Mouse (Mus musculus) gastrocnemius, postnatal 36 days (tissue): ENCODE measurements around the gene Dnah8. TPM values are rescaled to one million over a fixed set of nuclear protein-coding genes. Genes with fewer than 3 reads are reported as not detected.

Source experiments
- DNase-seq, 2 experiments: peaks; one replicate each; pipeline ENCODE4 v3.0.0; 2022
- intact Hi-C: fragments of 180-260 bp; cut with DNase I; formaldehyde crosslinking; loops from one replicate; pipeline ENCODE4 v1.15.1; 2025
- total RNA-seq, 2 experiments: library from RNA; stranded (reverse); gene quantifications; 2 replicates each; pipeline ENCODE4 v1.2.3; 2021

Gene Dnah8
- total RNA-seq, 2 experiments from 2014 or later: 0.22 to 0.74 TPM

GRCm38 (mm10) chr17:30859989-30860585 lies 235.9 kb downstream of the Dnah8 start:
- no peak for DNase-seq
- intact Hi-C loops: loop anchor here (2.0 kb wide), 1 partner anchor 29 kb away; no protein-coding TSS in a partner anchor

DNA sequence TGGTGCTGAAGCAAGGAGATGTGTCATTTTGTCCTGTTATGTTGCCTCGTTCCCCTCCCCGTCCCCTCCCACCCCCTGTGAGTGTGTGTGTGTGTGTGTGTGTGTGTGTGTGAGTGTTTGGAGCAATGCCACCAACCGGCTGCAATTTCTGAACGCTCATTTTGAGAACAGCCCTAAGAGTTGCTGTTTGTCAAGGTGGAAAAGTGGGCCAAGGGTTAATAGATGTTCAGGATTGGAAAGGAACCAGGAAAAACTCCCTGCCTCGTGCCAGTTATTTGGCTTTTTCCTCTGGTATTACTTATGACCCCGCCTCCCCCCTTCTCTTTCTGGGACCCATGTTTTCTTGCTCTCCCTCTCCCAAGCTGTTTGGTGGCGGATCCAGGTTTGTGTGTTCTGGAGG lies 236.5 kb downstream of the Dnah8 start:
- intact Hi-C loops: no loop called here
- DNase-seq: no peak

GRCm38 (mm10) chr17:30866281-30866680 lies 242.1 kb downstream of the Dnah8 start:
- intact Hi-C loops: no loop called here
- DNase-seq: no peak

- intact Hi-C loops: no loop called here
- no peak for DNase-seq
Measured at GRCm38 (mm10) chr17:30866966-30867365, 242.8 kb downstream of the Dnah8 start.

GRCm38 (mm10) chr17:30871040-30871439 lies 246.9 kb downstream of the Dnah8 start:
- intact Hi-C loops: no loop called here
- no peak for DNase-seq

GRCm38 (mm10) chr17:30874276-30874675 lies 250.1 kb downstream of the Dnah8 start:
- DNase-seq: no peak
- intact Hi-C loops: no loop called here

GRCm38 (mm10) chr17:30877456-30877855 lies 253.3 kb downstream of the Dnah8 start:
- no peak for DNase-seq
- intact Hi-C loops: no loop called here

DNA sequence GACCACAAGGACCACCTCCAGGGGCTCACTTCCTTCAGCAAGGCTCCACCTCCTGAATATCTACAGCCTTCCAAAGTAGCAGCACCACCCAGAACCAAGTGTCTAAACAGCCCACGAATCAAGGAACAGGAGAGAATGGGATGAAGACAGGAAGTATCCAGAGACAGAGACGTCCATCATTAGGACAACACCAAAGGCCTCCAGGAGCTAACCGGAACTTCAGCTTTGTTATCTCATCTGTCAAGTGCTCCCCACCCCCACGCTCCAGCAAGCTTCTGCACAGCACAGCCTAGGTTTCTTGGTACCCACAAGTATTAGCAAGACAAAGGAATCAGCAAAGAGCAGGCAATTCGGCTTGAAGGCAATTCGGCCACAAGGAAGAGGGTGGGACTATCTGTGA lies 254.5 kb downstream of the Dnah8 start:
- no peak for DNase-seq
- intact Hi-C loops: no loop called here

DNA sequence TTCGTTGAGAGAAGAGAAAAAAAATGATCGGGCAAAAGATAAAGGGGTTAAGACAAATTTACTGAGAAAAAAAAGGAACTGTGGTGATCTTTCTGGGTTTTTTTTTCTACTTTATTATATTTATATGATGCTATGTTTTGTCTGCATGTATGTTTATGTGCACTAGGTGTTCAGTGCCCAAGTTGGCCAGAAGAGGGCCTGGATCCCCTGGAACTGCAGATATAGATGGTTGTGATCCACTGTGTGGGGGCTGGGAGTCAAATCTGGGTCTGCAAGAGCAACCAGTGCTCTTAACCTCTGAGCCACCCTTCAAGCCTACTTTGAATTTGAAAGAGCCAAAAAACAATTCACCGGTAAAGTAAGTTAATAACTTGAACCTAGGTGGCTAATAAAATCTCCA lies 256.2 kb downstream of the Dnah8 start:
- DNase-seq: no peak
- intact Hi-C loops: no loop called here

DNA sequence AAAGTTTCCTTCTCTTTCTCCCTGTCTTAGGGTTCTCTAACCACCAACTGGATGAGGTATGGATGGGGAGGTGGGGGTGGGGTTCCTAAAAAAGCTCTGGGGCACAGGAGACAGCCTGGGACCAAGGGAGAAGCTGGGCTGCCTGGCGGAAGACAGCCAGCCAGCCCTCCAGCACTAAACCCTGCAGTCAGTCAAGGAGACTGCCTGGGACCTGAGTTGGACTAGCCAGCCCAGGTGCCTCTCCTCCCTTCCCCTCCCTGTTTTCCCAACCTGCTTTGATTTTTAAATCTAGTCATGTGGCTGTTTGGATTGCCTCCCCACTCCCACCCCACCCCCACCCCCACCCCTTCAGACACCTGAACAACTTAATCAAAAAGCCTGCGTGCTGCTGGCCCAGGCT lies 256.8 kb downstream of the Dnah8 start:
- intact Hi-C loops: no loop called here
- DNase-seq: no peak

DNA sequence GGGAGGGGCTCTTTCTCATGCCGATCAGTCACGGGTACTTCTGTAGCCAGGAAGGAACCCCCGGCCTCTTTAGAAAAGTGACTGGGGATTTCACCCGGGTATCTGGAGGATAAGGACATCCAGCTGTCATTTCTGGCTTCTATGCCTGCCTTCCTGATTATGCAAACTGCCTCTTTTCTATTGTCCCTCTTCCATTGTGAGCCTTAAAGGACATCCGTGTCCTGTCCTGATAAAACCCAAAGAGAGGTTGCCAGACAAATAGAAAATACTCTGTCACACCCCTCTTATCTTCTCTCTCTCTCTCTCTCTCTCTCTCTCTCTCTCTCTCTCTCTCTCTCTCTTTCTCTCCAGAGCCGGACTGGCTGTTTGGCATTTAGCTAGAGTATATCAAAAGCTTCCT lies 258.1 kb downstream of the Dnah8 start:
- intact Hi-C loops: no loop called here
- DNase-seq: no peak

- intact Hi-C loops: no loop called here
- DNase-seq: no peak
Measured at GRCm38 (mm10) chr17:30883534-30883933, 259.4 kb downstream of the Dnah8 start.

- DNase-seq: no peak
- intact Hi-C loops: no loop called here
Measured at GRCm38 (mm10) chr17:30892086-30892485, 267.9 kb downstream of the Dnah8 start.

DNA sequence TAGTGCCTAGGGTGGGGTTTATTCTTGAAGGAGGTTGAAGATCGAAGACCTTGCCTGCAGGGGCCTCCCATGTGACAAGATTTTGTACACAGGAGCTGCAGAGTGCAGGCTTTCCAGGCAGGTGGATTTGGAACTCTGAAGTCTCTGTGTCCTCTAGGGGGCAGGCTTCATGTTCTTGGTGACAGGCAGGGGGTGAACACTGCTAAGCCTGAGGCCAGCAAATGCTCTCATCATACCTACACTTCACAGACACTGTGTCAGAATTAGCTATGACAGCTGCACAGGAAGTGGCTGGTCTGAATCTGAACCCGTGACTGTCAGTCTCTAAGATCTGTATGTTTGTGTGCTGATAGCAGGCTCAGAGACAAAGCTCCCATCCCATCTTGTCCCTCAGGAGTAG lies 268.6 kb downstream of the Dnah8 start:
- DNase-seq: no peak
- intact Hi-C loops: no loop called here

DNA sequence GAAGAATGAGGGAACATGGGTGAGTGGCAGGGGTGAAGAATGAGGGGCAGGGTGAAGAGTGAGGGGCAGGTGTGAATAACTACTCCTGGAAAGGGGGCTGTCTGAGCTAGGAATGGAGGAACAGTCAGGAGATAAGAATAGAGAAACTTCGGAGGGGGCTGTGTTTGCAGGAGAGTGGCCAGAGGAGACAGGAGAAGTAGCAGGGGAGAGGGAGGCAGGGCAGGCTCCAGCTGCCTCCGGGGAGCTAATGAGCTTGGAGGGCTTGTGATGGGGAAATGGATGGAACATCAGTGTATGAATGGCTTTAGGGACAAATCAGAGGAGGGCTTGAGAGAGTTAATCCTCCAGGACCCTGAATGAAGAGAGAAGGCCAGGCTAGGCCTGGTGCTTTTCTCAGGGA lies 272.9 kb downstream of the Dnah8 start:
- no peak for DNase-seq
- intact Hi-C loops: no loop called here

GRCm38 (mm10) chr17:30901627-30902026 lies 277.5 kb downstream of the Dnah8 start, which contains the start of gene Glp1r:
Gene Glp1r (plus strand): TSS chr17:30901817.
- intact Hi-C loops: no loop called here
- no peak for DNase-seq

DNA sequence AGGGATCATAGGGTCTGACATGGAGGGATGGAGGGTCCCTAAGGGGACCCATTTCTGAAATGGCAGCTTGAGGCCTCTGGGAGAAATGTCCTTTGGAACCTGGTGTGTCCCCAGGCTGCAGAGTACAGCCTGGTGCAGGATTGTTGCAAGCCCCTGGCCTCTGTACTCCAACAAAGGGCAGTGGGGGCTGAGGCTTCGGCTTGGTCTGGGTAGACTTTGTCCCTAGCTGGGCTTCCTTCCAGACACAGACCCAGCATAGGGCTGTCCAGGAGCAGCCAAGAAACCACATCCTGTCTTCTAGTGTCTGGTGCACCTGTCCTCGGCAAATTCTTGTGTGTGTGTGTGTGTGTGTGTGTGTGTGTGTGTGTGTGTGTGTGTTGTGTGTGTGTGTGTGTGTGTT lies 279.9 kb downstream of the Dnah8 start:
- no peak for DNase-seq
- intact Hi-C loops: no loop called here

GRCm38 (mm10) chr17:30907577-30907976 lies 283.4 kb downstream of the Dnah8 start:
- no peak for DNase-seq
- intact Hi-C loops: no loop called here

DNA sequence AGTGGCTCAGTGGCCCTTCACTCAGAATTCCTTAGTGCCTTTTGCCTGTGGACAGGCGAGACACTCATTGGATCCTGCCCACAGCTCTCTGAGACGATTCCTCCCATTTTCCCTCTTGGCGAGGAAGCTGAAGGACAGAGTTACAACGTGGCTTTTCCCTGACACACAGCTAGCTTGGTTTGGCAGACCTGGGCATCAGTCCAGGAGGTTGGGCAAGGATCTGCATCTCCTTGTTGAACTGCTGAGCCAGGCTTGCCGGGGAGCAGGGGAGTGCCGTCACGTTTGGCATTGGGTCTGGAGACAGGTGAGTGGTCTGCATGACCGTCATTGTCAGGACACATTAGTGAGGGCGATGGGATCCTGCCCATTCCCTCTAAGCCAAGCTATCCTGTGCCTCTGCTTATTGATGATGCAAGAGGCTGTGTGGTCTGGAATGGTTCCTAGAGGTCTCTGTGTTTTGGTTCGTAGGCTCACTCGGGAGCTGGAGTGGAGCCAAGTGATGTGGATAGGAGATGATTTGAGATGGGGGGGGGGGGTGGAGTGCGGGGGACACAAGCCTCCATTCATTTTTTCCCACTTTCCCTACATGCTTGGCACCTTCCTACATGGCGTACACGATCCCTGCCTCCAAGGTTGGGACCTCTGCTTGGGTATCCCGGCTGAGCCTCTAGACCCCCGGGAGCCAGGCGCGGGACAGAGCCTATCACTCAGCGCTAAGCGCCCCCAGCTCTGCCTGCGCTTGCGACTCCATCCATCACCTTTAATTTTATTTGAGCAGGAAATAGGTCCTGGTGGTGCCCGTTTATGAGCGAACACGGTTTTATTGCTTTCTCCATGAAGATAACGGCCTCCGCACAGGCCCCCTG lies 286.9 kb downstream of the Dnah8 start:
- intact Hi-C loops: no loop called here
- no peak for DNase-seq

DNA sequence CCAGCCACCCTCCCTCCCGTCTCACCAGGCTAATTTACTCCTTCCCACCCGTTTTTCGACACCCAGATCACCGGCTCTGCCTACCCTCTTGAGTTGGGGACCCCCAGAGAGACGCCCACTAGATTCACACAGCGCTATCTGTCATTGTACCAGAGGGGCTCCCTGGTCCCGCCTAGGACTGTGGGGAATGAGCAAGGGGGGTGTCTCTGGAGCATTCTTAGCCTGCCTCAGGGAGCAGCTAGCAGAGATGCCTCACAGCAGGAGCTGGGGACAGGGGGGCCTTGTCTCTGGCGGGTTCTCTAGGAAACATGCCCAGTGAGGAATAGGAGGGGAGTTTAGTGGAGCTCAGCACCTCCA lies 287.6 kb downstream of the Dnah8 start:
- no peak for DNase-seq
- intact Hi-C loops: no loop called here

GRCm38 (mm10) chr17:30912536-30912935 lies 288.4 kb downstream of the Dnah8 start:
- no peak for DNase-seq
- intact Hi-C loops: no loop called here

GRCm38 (mm10) chr17:30914264-30914663 lies 290.1 kb downstream of the Dnah8 start:
- DNase-seq: no peak
- intact Hi-C loops: no loop called here
